Mouse (Mus musculus) CH12.LX (cell line): ENCODE data around the gene Jag2.

Experiments used
- CTCF ChIP-seq, 2 experiments: IDR thresholded peaks in 1 of 2; conservative IDR thresholded peaks in 1 of 2; 2 replicates each; pipeline ENCODE4 v1.5.1; 2011 to 2012; ENCODE audit warnings: low read depth in 2 of 2, low read length in 2 of 2, improper control_type of control experiment in 1 of 2, inconsistent platforms in 1 of 2, mild to moderate bottlenecking in 1 of 2, moderate library complexity in 1 of 2
- EP300 ChIP-seq: IDR thresholded peaks from 2 replicates; pipeline ENCODE4 v1.6.1; 2011; ENCODE audit warnings: low read length, improper control_type of control experiment
- GABPA ChIP-seq: IDR thresholded peaks from 2 replicates; pipeline ENCODE4 v1.6.1; 2012; ENCODE audit warnings: low read depth, low read length, improper control_type of control experiment, inconsistent platforms; ENCODE audit not compliant: insufficient replicate concordance
- MAX ChIP-seq: IDR thresholded peaks from 2 replicates; pipeline ENCODE4 v1.6.1; 2011; ENCODE audit warnings: low read length, improper control_type of control experiment
- POLR2A ChIP-seq: IDR thresholded peaks from 2 replicates; pipeline ENCODE4 v1.6.1; 2011; ENCODE audit warnings: low read depth, mild to moderate bottlenecking, improper control_type of control experiment, low read length
- POLR2AphosphoS2 ChIP-seq: IDR thresholded peaks from 2 replicates; pipeline ENCODE4 v1.6.1; 2011; ENCODE audit warnings: low read depth, low read length, improper control_type of control experiment
- RCOR1 ChIP-seq: conservative IDR thresholded peaks from 2 replicates; pipeline ENCODE4 v1.6.1; 2012; ENCODE audit warnings: low read depth, mild to moderate bottlenecking, inconsistent platforms, low read length, improper control_type of control experiment
- TCF12 ChIP-seq: IDR thresholded peaks from 2 replicates; pipeline ENCODE4 v1.6.1; 2014; ENCODE audit warnings: low read depth, mild to moderate bottlenecking, inconsistent platforms, low read length, improper control_type of control experiment
- USF1 ChIP-seq: IDR thresholded peaks from 2 replicates; pipeline ENCODE4 v1.6.1; 2014; ENCODE audit warnings: low read depth, mild to moderate bottlenecking, inconsistent platforms, low read length, improper control_type of control experiment
- ZC3H11A ChIP-seq: IDR thresholded peaks from 2 replicates; pipeline ENCODE4 v1.6.1; 2012; ENCODE audit warnings: low read depth, mild to moderate bottlenecking, inconsistent platforms, low read length, improper control_type of control experiment

DNA sequence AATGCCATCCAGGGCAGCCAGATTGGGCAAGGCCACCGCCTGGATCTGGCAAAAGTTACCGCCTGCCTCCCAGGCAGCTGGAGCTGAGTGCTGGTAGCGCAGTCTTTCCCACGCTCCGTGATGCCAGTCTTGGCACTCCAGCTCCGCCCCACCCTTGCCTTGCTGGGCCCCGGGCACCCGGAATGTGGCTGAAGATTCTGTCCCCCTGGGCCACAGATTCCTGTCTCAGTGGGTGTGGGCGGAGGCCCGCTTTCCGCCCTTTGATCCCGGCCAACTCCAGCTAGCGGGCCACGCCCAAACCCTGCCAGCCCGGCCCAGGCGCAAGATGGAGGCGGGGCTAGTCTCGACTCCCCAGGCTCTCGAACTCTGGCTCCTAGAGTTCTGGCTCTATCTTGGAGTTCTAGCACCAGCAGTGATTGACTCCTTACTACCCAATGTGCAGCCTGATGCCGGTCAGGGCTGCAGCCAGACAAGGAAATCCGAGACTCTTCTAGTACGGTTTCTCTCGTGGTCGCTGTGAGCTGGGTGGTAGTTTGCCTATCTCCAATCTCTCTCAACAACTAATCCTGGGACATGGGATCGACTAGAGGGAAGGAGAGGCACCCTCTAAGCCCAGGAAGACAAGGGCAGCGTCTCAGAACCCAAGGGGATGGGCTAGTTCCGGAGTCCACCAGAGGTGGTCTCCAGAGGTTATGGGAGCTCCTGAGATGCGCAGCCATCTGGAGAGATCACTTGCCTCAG lies 53.1 kb downstream of the Jag2 start:
- TF ChIP-seq POLR2AphosphoS2 (no peak), EP300 (no peak), CTCF (conservative IDR thresholded peaks at IDR 0.05 in 1 of 2, IDR thresholded peaks at IDR 0.05 in 1 of 2; ENCODE audit: low read depth in 2 of 2, low read length in 2 of 2) (no peak), TCF12 (no peak), ZC3H11A (no peak), RCOR1 (no peak), GABPA (no peak), POLR2A (no peak), USF1 (no peak), MAX (no peak)
